Mouse (Mus musculus): ENCODE measurements around the gene Slc1a3. TPM values are rescaled to one million over a fixed set of nuclear protein-coding genes. Genes with fewer than 3 reads are reported as not detected.

Gene Slc1a3
- polyA plus RNA-seq, 1 experiment from 2014 or later, result 256 TPM

DNA sequence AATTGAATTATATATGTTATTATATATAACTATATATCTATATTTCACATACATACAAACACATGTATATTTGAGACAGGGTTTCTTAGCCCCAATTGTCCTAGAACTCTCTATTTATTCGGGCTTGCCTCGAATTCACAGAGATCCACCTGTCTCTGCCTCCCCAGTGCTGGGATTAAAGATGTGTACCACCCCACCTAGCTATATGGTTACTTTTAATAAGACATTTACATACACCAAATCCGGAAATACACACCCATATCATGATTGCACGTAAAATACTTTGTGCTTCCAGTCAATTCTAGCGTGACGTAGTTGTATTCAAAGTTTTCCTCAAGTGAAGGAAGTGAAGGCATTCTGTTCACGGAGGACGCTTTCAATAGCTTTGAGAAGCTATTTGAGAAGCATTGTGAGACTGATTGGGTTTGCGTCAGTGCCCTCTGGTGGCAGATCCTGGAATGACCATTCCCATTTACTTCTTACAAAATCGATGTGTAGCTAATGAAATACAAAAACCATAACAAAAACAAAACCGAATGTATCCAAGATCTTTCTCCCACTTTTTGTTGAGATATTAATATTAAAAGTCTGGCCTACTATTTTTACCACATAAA lies 121.0 kb downstream of the Slc1a3 start:
- H3K4me3 ChIP-seq (ENCODE audit: low read length), result no peak overlapping the region
- H3K9me3 ChIP-seq (ENCODE audit: control insufficient read depth, low read length), result no peaks in the 10 kb centered on the region
- 22% methylated on average over 11 of the region's 11 CpGs for WGBS
- no peaks in the 10 kb centered on the region for H3K27me3 ChIP-seq (replicated peaks; ENCODE audit: control insufficient read depth, insufficient read depth, low read length)
- no peak overlapping the region for H3K4me2 ChIP-seq (ENCODE audit: low read length)
- H3K4me1 ChIP-seq (ENCODE audit: control insufficient read depth, insufficient read depth, low read depth, low read length), result no peaks in the 10 kb centered on the region; the same call in 1 of the 2 replicates
- ATAC-seq, result peak; percentile 71
- H3K27ac ChIP-seq (ENCODE audit: low read depth, low read length), result no peak overlapping the region
- H3K9ac ChIP-seq (ENCODE audit: low read depth, low read length), result no peak overlapping the region
- no peaks in the 10 kb centered on the region for H3K36me3 ChIP-seq (ENCODE audit: control insufficient read depth, insufficient read depth, low read length)

DNA sequence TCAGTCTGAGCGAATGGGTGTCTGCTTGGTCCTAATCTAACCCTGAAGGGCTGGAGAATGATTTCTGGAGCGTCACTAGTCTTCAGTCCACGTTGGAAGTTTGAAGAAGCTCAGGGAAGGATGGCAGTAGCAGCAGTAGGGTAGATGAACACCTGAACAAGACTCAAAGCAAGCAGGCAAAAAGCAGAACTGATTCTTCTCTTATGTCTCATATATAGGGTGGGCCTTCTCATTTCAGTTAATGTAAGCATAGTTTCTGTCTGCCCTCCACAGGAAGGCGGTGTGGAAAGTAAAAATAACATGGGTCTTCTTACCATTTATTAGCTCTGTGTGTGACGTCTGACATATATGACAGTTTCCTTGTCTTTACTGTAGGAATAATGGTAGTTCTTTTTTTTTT lies 122.5 kb downstream of the Slc1a3 start:
- H3K4me2 ChIP-seq (ENCODE audit: low read length), result no peak overlapping the region
- ATAC-seq, result no peak
- no peaks in the 10 kb centered on the region for H3K9me3 ChIP-seq (ENCODE audit: control insufficient read depth, low read length)
- H3K27me3 ChIP-seq (replicated peaks; ENCODE audit: control insufficient read depth, insufficient read depth, low read length), result no peaks in the 10 kb centered on the region
- WGBS, result 96% methylated on average over 5 of the region's 5 CpGs
- no peaks in the 10 kb centered on the region; the same call in 1 of the 2 replicates for H3K4me1 ChIP-seq (ENCODE audit: control insufficient read depth, insufficient read depth, low read depth, low read length)
- H3K36me3 ChIP-seq (ENCODE audit: control insufficient read depth, insufficient read depth, low read length), result no peaks in the 10 kb centered on the region
- H3K4me3 ChIP-seq (ENCODE audit: low read length), result no peak overlapping the region
- H3K27ac ChIP-seq (ENCODE audit: low read depth, low read length), result no peak overlapping the region
- H3K9ac ChIP-seq (ENCODE audit: low read depth, low read length), result no peak overlapping the region

DNA sequence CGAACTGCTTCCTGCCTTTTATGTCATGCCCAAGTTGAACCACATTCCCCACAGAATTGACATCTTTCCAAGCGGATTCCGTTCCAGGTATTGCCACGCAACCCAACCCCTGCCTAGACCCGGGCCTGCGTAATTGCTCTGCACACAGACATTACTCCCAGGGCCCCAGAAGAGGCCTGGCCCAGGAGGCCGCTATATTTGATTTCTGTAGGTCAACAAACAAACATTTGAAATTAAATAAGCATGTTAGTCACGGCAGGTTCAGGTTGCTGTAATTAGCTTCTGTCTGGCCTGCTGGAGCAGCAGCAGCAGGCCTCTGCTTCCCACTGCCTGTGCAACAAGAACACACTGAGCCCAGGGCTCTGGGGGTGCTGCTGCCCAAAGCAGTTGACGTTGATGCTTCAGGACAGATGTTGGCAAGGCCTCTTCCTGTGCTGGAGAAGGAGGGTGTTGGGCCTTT lies 123.7 kb downstream of the Slc1a3 start:
- H3K36me3 ChIP-seq (ENCODE audit: control insufficient read depth, insufficient read depth, low read length), result no peaks in the 10 kb centered on the region
- no peaks in the 10 kb centered on the region; the same call in 1 of the 2 replicates for H3K4me1 ChIP-seq (ENCODE audit: control insufficient read depth, insufficient read depth, low read depth, low read length)
- H3K4me2 ChIP-seq (ENCODE audit: low read length), result no peak overlapping the region
- no peak overlapping the region for H3K4me3 ChIP-seq (ENCODE audit: low read length)
- H3K27ac ChIP-seq (ENCODE audit: low read depth, low read length), result no peak overlapping the region
- H3K9me3 ChIP-seq (ENCODE audit: control insufficient read depth, low read length), result no peaks in the 10 kb centered on the region
- ATAC-seq, result peak; percentile 60
- H3K27me3 ChIP-seq (replicated peaks; ENCODE audit: control insufficient read depth, insufficient read depth, low read length), result no peaks in the 10 kb centered on the region
- WGBS, result 54% methylated on average over 9 of the region's 9 CpGs
- no peak overlapping the region for H3K9ac ChIP-seq (ENCODE audit: low read depth, low read length)

Other genes with a start within 250 kb of the Slc1a3 start
- gene Gm2310, start 190.8 kb downstream of the Slc1a3 start, polyA plus RNA-seq (2015; fragmentation: Nextera tagmentation; extraction: Ambion mirVana), result not detected in 2 replicates

Data from hindbrain, embryonic 16.5 days (tissue).